Mouse (Mus musculus) gonadal fat pad, adult 2 months (tissue): ENCODE measurements at regions not wholly inside any gene's neighbourhood (a gene's known extent, or its start where the extent isn't known, plus 50 kb on each side); places are given as distances from the start of the nearest gene placed in this dataset.

Experiments
- DNase-seq: peaks from one replicate; pipeline ENCODE4 v3.0.0-alpha.2; 2012; ENCODE audit warnings: low read depth

DNA sequence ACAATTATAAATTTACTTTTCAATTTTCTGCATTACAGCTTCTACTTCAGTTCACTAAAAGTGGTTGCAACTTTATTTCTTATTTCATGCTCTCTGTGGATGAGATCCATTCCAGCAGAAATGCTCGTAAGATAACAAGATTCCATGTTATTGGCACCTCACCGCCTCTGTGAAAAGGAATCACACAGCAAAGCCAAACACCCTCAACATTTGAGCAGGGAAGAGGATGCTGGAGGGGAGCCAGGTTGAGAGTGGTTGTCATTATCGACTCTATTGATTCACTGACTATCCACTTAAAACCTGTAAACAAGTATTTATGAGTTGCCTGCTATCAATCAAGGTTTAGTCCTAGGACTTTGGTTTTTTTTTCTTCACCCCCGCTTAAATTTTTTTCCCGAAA, 261.1 kb upstream of the Ccdc54 start:
- no peak for DNase-seq

DNA sequence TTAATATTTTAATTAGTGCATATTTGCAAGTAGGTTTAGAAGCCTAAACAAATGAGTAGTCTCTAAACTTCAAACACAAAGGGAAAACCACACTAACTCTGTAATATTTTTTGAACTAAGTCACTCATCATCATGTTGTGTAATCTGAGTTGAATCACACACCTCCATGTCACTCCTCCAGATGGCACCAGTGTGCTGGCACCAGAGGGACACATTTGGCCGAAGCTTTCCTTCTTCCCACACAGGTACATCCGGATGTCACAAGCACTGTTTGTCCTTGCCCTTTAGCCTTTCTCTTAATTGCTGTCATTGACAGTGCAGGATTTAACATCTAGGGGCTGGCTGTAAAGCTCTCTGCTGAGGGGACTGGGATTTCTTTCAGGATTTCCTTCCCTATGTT, 256.7 kb upstream of the Ccdc54 start:
- peak; percentile 80 for DNase-seq

DNA sequence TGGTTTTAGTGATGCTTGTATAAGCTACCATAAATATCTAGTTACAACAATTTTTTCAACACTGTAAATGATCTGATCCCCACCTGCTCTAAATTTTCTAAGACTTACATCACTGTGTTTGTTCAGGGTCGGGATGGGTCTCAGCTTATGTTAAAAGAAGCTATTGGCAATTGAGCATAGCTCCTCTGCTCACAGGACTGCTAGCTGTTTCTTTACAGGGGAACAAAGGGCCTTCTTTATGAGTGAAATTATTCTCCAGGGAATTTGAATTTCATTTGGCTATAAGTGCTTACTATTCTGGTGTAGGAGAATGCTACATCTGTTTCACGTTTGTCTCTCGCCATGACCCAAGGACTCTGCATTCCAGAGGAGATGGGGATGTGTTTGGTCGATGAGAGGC, 255.6 kb upstream of the Ccdc54 start:
- DNase-seq, result no peak

DNA sequence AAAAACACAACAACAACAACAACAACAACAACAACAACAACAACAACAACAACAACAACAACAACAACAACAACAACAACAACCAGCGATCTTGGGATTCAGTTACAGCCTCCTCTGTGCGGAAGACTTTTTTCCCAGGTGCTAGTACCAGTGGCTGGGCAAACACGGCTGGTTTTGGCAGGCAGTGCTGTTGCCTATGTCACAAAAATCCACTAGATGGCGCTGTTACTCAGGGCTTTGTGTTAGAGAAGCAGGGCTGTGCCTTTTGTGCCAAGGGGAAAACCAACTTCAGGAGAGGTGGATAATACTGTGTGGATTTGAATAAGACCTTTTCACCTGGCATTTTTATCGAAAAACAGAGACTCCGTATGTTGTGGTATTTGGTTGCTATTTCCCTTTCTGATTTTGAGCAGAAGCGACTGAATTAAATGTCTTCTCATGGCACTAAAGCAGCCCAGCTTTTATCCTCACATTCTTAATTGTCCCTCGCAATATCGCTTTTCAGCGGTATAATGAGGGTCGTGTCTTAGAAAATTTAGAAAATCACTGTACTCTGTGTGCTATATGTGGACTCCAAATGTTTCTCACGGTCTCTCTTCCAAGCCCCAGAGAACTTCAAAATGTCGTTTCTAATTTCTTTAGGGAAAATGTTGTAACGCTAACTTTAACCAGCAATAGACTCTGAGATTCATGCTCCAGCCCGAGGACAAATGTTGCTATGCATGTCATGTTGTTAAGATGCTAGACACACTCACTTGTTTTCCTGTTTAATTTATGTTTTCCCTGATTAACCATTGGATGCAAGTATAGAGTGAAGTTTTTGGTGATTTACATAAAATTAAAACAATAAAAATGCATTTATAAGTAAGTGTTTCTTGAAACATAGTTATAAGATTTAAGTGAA, 251.0 kb upstream of the Ccdc54 start:
- no peak for DNase-seq

DNA sequence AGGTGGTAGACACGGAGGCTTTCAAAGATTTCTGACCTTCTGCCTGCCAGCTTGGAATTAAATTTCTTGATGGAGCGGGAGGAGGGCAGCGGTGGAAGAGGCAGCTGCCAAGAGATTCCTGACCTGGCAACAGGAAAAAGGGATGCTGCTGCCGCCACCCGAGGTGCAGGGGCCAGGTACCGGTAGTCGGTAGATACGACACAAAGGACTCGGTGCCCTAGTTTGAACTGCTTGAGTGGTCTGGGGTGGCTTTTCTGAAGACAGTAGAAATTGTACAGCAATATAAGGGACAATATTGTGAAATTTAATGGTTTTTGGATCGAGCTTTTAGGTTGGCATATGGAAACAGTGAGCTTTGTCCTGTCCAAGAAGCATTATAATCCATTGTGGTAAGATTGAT, 250.3 kb upstream of the Ccdc54 start:
- no peak for DNase-seq

DNA sequence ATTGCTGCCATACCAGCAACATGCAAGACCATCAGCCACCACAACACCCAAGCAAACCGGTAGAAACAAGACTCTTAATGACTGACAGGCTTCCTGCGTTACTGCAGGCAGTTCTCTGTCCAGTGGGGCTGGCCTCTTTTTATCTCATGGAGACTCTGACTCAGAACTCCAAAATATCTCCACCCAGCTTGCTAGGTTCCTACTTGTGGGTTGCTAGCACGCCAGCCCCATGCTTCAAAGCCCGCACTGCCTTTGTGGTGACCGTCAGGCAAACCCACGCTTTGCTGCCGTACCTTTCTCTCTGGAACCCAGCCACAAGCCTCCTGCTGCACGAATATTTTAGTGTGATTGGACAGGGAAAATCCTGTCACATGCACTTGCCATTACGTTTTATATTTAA, 248.7 kb upstream of the Ccdc54 start:
- no peak for DNase-seq

DNA sequence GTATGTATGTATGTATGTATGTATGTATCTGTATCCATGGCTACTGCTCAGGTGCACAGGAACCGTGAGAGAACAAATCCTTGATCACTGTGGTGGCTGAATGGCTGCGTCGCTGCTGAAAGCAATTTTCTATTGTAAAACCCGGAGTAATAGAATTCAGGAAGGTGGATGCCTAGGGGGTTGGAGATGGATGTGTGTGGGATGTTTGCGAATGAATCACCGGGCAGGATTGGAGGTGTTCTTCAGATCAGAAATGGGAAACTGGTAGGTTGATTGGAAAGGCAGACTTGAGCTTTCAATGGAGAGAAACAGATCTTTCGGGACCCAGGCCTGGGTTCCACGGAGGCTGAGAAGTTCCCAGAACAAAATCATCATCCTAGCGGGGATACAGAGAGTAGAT, 246.5 kb upstream of the Ccdc54 start:
- DNase-seq, result no peak

DNA sequence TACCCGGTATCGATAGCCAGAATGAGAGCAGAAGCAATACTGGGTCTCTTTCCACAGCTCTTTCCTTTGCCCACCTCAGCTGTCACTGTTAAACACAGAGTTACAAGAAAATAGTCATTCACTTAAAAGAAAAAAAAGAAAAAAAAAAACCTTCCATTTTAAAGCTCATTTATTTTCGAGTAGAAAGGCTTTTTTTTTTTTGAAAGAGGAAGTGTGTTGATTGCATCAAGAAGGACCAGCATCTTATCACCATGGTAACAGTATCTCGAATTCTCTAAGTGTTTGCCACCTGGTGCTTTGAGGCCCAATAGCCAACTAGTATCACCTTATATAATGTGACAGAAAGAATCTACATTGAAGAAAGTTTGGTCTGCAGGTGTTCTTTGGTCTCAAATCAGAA, 245.5 kb upstream of the Ccdc54 start:
- no peak for DNase-seq

DNA sequence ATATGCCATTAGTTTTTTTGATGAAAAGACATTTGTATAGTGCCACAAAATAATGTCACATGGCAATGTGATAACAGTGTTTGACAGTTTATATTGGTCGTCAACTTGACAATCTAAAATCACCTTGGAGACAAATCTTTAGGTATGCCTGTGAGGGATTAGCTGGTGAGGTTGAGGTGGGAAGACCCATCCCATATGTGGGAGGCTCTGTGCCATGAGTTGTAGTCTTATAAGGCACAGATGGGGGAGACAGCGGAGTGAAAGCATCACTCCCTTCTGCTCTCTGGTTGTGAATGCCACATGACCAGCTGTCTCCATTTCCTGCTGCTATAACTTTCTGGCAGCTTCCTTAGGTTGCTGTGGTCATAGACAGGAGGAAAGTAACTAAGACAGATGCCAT, 242.4 kb upstream of the Ccdc54 start:
- DNase-seq, result no peak

DNA sequence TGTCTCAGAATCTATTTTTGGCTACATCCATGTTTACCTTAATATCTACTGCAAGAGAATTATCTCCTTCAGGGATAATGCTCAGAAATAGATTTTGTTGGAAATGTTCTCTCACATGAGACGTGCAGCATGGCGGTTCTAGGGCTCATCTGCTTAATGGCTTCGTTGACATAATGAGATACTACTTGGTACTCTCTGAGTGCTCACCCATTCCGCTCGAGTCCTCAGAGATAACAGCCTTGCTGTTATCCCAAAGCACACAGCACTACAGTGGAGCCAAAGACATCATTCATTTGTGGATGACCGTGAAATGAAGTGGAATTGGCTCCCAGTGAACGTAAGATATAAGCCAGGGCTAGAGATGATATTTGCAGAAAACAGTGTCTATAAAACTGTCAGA, 231.4 kb upstream of the Ccdc54 start:
- DNase-seq, result no peak

DNA sequence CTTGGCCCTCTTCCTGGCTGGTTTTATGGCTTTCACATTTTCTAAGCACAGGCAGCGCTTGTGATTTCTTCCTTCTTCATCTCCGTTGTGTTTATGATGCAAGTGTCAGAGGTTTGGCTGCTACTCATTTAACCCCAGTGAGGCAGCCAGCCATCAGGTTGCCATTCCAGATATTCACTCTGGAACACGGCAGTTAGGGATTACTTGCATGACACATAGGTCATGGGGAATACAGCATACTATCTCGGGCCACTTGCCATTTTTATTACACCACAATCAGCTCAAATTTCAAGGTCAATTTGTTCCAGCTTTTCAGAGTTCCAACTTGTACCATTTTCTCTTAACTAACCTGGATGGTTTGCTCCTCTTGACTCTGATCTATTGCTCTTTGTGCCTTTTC, 223.7 kb upstream of the Ccdc54 start:
- DNase-seq, result peak; percentile 86

DNA sequence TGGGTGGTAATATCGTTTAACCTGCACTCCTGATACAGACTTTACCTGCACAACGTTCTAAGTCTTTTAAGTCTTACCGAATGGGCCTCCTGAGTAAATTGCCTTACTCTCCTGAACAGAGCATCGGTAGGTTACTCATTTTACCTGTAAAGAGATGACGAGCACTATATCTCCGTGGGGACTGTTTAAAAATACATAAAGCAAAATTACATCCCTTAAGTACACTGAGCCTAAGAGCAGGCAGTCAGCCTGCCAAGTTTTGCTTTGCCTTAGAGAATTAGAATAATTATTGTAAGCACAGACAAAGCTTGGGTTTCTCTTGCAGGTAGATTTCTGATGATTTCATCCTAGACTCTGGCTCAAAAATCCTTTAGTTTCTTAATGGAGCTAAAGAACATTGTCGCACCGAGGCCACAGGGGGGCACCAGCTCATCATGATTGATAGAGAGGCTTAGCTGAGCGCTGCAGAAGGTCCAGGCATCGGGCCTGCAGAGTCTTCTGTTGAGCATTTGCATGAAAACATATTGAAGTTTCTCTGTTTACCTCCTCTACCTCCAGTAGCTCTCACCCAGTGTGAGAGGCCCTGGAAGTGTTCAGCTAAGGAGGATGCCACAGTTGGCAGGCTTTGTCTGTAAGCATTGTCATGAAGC, 208.3 kb upstream of the Ccdc54 start:
- DNase-seq, result no peak

DNA sequence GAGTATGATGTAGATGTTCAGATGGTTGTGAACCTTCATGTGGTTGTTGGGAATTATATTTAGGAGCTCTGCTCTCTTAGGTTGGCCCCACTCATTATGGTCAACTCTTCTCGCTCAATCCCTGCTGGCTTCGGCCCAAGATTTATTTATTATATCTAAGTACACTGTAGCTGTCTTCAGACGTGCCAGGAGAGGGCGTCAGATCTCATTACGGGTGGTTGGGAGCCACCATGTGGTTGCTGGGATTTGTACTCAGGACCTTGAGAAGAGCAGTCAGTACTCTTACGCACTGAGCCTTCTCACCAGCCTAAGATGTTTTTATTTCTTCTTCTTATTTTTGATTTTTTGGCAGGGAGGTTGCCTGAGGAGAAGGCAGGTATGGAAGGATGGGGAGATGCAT, 207.1 kb upstream of the Ccdc54 start:
- no peak for DNase-seq

DNA sequence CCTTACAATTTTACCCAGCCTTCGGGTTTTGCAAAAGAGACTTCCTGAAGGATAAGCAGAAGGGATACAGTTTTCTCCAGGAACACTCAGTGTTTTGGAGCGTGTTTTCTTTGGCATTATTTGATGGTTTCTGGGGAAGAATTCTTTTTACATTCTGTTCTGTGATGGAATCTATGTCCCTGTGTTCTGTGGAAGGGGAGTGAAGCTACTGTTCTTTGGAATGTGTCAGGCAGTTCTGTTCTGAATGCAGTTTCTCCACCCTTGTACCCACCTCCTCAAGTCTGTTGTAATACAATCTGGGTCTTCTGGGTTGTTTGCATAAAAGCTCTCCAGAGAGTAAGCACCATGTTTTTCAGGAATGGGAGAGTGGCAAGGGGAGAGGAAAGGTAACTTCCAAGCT, 202.0 kb upstream of the Ccdc54 start:
- no peak for DNase-seq

DNA sequence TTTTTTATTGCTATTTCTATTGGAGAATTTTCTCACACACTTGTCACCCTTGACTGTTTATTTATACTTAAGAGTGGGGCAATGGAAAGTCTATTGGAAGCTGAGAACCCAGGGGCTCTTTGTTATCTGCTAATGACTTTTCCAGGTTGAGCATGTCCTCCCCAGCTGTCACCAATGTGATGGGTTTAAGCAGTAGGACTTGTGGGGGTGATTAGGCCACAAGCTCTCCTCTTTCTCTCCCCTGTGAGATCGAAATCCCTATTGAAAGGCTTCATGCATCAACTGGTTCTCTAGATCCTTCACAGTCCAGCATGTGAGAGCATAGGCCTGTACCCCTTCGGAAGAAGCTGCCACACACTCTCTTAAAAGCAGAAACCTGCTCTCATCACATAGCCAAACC, 201.6 kb upstream of the Ccdc54 start:
- no peak for DNase-seq

DNA sequence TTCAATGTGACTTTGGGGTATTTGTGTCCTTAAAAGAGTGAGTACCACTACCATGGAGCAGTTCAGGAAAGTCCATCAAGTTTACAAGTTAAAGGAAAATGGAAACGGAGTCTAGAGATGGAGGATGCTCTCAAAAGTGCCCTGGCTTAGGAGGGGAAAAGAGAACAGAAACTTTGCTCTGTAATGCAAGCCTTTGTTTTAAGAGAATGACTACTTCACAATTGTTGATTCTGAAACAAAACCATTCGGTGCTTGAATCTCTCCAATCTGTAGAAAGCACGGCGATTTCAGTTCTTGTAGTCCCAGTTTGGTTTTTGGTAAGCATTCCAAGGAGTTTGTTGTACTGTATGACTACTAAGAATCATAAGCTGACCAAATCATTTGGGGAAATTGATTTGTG, 197.7 kb upstream of the Ccdc54 start:
- DNase-seq, result no peak

DNA sequence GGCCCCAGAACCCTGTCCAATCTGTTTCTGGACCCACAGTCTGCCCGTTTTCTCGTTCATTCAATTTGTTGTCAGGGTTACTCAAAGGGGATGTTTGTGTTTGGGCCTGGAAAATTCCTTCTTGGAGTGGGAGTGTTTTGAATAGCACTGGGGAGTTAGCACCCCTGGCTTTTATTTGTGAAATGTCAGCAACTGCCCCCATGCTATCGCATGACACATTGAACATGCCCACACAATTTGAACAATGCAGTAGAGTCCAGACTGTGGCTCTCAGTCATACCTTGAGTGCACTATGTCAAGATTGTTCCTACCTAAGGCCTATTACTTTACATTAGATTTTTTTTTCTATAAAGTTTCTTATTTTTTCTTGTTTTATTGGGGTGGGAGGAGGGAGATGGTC, 195.2 kb upstream of the Ccdc54 start:
- DNase-seq, result no peak

DNA sequence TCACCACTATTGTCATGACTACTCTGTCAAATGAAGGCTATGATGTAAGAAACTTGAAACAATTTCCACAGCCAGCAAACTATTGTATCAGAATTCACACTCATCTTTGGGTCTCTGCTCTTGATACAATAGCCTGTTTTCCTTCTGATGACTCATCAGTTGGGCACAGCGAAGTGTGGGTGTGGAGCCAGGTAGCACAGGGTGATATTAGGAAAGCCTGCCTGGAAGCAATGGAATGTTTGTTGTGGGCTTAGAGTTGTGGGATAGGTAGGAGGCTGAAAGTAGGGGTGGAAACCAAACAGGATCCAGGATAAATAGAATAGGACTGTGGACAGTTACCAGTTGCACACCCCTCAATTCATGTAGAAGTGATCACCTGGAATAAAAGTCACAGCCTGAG, 194.4 kb upstream of the Ccdc54 start:
- peak; percentile 51 for DNase-seq

DNA sequence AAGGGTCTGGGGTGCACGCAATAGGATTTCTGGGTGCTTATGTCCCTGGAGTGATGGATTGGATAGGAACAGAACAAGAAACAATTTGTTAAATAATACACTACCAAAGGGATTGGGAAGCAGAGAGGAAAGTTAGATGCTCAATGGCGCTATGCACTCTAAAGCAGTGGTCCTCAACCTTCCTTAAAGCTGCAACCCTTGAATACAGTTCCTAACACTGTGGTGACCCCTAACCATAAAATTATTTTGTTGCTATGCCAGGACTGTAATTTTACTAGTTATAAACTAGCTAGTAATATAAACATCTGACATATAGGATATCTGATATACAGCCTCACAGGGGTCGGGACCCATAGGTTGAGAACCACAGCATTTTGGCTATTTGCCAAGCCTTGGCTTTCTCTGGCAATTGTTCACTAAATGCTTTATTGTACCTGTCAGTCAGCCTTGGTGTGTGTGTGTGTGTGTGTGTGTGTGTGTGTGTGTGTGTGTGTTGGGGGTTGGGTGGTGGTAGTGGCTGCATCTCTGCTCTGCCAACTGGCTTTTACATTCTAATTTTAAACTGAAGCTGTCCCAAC, 193.8 kb upstream of the Ccdc54 start:
- no peak for DNase-seq

DNA sequence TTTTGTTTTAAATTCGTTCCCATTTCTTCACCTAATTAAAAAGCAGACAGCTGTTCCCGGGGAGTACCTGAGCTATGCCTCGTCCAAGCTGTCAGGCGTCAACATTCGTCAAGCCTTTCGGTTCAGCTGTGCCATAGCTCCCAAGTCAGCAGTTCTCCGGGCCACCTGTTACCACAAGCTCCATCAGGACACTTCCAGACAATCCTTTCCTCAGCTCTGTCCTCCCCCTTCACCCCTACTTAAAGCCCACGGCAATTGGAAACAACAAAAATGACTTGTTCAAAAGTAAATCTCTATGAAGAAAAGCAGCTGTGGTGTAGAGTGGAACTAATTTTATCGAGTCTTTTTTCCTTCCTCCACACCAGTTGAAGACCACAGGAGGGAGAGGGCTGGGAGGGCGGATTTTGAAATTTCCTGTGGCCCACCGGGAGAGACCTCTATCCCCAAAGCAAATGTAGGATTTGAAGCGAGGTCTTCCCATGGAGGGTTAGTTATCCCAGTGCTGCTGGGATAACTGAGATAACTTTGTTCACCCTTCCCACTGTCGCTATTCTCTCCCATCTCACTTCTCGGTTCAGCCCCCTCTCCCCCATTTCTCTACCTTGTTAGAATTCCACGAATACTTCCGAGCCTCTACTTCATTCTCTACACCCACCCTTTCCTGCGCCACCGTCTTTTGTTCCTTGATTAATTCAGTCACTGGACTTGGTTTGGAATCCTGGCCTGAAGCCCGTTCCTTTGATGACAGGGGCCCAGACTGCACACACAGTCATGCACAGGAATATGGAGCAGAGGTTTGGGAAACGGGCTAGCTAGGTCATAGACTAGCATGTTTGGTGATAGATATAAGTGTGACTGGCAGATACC, 193.1 kb upstream of the Ccdc54 start:
- DNase-seq, result no peak

DNA sequence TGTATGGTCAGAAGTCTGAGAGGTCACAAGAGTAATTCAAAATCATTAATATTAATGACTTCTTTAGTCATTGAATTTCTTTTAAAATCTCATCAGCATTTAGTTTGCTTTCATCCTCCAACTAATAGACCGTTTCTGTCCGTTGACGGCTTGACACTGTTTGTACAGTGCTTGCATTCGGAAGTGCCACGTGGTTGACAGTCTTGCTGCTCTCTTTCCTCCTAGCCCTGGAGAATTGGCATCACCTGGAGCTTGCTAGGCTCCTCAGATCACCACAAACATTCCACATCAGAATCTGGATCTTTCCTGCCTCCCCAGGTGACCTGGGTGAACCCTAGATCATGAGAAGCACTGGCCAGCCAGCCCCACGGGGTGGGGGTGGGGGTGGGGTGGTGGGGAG, 192.3 kb upstream of the Ccdc54 start:
- no peak for DNase-seq
